Mouse (Mus musculus) G1E (cell line): ENCODE data around the gene Insig2.

Experiments
- CTCF ChIP-seq: IDR thresholded peaks from 2 replicates; pipeline ENCODE4 v1.5.1; 2012; ENCODE audit warnings: low read depth, low read length, inconsistent platforms, mixed read lengths
- TAL1 ChIP-seq: conservative IDR thresholded peaks from 2 replicates; pipeline ENCODE4 v1.6.1; 2012; ENCODE audit warnings: low read depth, low read length, inconsistent platforms, mixed read lengths

DNA sequence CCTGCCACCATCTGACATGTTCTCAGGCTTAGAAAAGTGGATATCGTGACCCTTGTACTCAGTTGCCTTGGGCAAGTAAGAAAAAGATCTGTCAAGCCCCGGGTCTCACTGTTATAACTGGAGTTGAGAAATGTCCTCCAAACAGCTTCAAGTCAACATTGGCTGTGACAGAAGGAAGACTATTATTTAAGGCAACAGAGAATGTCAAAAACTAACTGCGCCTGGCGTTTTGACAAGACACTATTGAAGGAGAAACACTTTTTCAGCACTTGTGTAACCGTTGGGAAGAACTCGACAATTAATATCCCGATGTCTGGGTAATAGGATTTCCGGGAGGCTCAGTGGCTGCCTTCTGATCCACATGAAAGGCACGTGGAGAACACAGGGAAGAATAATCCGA, 41.5 kb downstream of the Insig2 start:
- TF ChIP-seq TAL1 (no peak), CTCF (no peak)
